In the genomic region with DNA sequence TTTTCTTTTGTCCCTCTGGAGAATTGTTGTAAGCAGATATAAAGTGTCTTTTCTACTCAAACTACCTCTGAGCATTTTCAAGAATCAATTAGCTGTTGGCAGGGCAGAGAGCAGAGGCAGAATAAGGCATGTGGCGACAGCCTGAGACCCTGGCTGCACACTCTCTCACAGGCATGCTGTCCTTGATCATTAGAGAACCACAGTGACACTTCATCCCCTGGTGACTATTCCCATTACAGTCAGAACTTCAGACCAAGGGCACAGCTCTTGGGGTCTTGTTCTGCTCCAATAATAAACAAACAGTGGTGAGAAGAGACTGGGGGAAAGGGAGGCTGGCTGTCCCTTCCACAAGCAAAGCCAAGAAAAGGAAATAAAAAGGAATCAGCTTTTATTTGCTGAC, we compare ENCODE assay signal across 11 mouse cellular contexts.
"Had no signal": no experiment of that assay in that cellular context is flagged by ENCODE, and none has a peak within 500 bp of the region (broad histone marks: within the 10 kb centered on the region; RNA-seq: fewer than 3 reads in every experiment).

No protein-coding gene starts in this region.

- H3K27me3 ChIP-seq: hindbrain, embryonic 15.5 days; kidney, embryonic 15.5 days; liver, embryonic 12.5 days; neural tube, embryonic 15.5 days had no signal

- H3K9me3 ChIP-seq: hindbrain, embryonic 15.5 days; kidney, embryonic 15.5 days; liver, embryonic 12.5 days; neural tube, embryonic 15.5 days had no signal

- DNase-seq: kidney, adult 2 months; kidney, postnatal 14 days; thymus, adult 2 months; thymus, postnatal 25 days had no signal

- H3K9ac ChIP-seq: hindbrain, embryonic 15.5 days; kidney, embryonic 15.5 days; liver, embryonic 12.5 days; neural tube, embryonic 15.5 days had no signal

- H3K27ac ChIP-seq: hindbrain, embryonic 15.5 days; kidney, embryonic 15.5 days; liver, embryonic 12.5 days; neural tube, embryonic 15.5 days; stomach, postnatal 0 days had no signal

- ATAC-seq: intestine, embryonic 16.5 days; liver, embryonic 12.5 days had no signal

- H3K4me3 ChIP-seq: hindbrain, embryonic 15.5 days; kidney, embryonic 15.5 days; liver, embryonic 12.5 days; myocyte; neural tube, embryonic 15.5 days had no signal

- H3K36me3 ChIP-seq: hindbrain, embryonic 15.5 days; kidney, embryonic 15.5 days; liver, embryonic 12.5 days; neural tube, embryonic 15.5 days had no signal

- H3K4me2 ChIP-seq: hindbrain, embryonic 15.5 days; kidney, embryonic 15.5 days; liver, embryonic 12.5 days; neural tube, embryonic 15.5 days had no signal
